Mouse (Mus musculus) stomach, embryonic 15.5 days (tissue): Measurements from ENCODE around the gene Crebbp. TPM values are rescaled to one million over a fixed set of nuclear protein-coding genes. Genes with fewer than 3 reads are reported as not detected.
"Not testable (repeated sequence)": the region's sequence is repeated elsewhere in the genome, so short reads cannot be mapped to it uniquely, and the experiment has no call there.

Source experiments
- ATAC-seq: fragments of 200-750 bp; cut with Nextera tagmentation; 2 replicates; pipeline ENCODE4 v1.8.0; 2017; ENCODE audit warnings: low read depth, moderate number of reproducible peaks, moderate TSS enrichment; ENCODE audit not compliant: insufficient read depth, low FRiP score
- H3K27ac ChIP-seq: fragments of 300-500 bp; sonication (generic); 2 replicates; pipeline ENCODE4 v1.5.1; 2015; ENCODE audit warnings: mild to moderate bottlenecking, inconsistent platforms
- H3K27me3 ChIP-seq: fragments of 300-500 bp; sonication (generic); replicated peaks from 2 replicates; pipeline ENCODE4 v1.6.1; 2015; ENCODE audit warnings: inconsistent platforms
- H3K36me3 ChIP-seq: fragments of 300-500 bp; sonication (generic); 2 replicates; pipeline ENCODE4 v1.6.1; 2015; ENCODE audit warnings: inconsistent platforms
- H3K4me1 ChIP-seq: fragments of 300-500 bp; sonication (generic); 2 replicates; pipeline ENCODE4 v1.6.1; 2015; ENCODE audit warnings: inconsistent platforms
- H3K4me2 ChIP-seq: fragments of 300-500 bp; sonication (generic); 2 replicates; pipeline ENCODE4 v1.6.1; 2015; ENCODE audit warnings: mild to moderate bottlenecking, inconsistent platforms
- H3K4me3 ChIP-seq: fragments of 300-500 bp; sonication (generic); replicated peaks from 2 replicates; pipeline ENCODE4 v1.5.1; 2015; ENCODE audit warnings: inconsistent platforms
- H3K9ac ChIP-seq: fragments of 300-500 bp; sonication (generic); 2 replicates; pipeline ENCODE4 v1.6.1; 2015; ENCODE audit warnings: inconsistent platforms
- H3K9me3 ChIP-seq: fragments of 300-500 bp; sonication (generic); 2 replicates; pipeline ENCODE4 v1.6.1; 2016; ENCODE audit warnings: inconsistent platforms
- WGBS: fragments of 180-500 bp; shearing (Covaris S2); methylation state at CpG from one replicate; pipeline ENCODE4 v1.1.7; 2015; 5-methylcytosine and 5-hydroxymethylcytosine counted together
- polyA plus RNA-seq: library from polyadenylated mRNA; unstranded; fragments of >200 nt; fragmentation: Nextera tagmentation; extraction: Ambion mirVana; gene quantifications from 2 replicates; pipeline ENCODE4 v1.2.1, GENCODE M21; 2015

Crebbp gene
- polyA plus RNA-seq: 28.7 and 30.8 TPM in 2 replicates

GRCm38 (mm10) chr16:4213799-4214551 is at the start of gene Crebbp:
Gene Crebbp (minus strand): TSS chr16:4213997.
- peak within 1 kb of the TSS; percentile 93 for H3K4me3 ChIP-seq
- no peaks in the 10 kb centered on the region for H3K9me3 ChIP-seq
- peak; percentile 91 for ATAC-seq
- H3K4me2 ChIP-seq: peak within 1 kb of the TSS; percentile 87
- H3K27ac ChIP-seq: peak within 1 kb of the TSS; percentile 99
- peaks cover 17% of the 10 kb centered on the region for H3K4me1 ChIP-seq
- no peaks in the 10 kb centered on the region for H3K27me3 ChIP-seq
- WGBS: under 1% methylated on average over 86 of the region's 92 CpGs
- H3K36me3 ChIP-seq: no peaks in the 10 kb centered on the region
- peak within 1 kb of the TSS; percentile 97 for H3K9ac ChIP-seq

DNA sequence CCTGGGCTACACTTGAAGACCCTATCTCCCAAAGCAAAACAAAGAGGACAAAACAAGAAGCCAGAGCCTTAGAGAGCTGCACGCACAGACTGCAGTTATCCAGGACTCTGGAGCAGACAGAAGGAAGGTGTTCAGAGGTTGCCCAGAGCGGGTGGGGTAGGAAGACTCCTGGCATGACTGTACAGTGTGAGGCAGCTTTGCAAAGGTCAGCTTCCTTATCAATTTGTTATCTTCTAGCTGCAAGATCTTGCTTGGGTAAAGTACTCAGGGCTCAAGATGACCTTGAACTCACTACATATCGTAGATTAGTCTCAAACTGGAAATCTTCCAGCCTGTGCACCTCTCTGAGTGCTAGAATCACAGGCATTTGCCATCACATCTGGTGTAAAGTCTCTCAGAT is 49.7 kb upstream of the Crebbp start:
- Histone ChIP-seq H3K27me3 (no peaks in the 10 kb centered on the region), H3K4me3 (no peak overlapping the region), H3K4me1 (peaks cover 7% of the 10 kb centered on the region; the same call in 1 of the 2 replicates), H3K36me3 (no peaks in the 10 kb centered on the region), H3K9me3 (no peaks in the 10 kb centered on the region), H3K27ac (no peak overlapping the region), H3K9ac (no peak overlapping the region), H3K4me2 (no peak overlapping the region)
- WGBS: 67% methylated on average over 3 of the region's 3 CpGs
- no peak for ATAC-seq

GRCm38 (mm10) chr16:4257546-4257945 is 43.7 kb upstream of the Crebbp start:
- no peak overlapping the region for H3K4me3 ChIP-seq
- no peaks in the 10 kb centered on the region for H3K9me3 ChIP-seq
- no peak overlapping the region for H3K9ac ChIP-seq
- H3K27me3 ChIP-seq: no peaks in the 10 kb centered on the region
- no peaks in the 10 kb centered on the region for H3K4me1 ChIP-seq
- no peak for ATAC-seq
- 91% methylated on average over 2 of the region's 2 CpGs for WGBS
- no peak overlapping the region for H3K27ac ChIP-seq
- no peaks in the 10 kb centered on the region for H3K36me3 ChIP-seq
- no peak overlapping the region for H3K4me2 ChIP-seq

- no peak for ATAC-seq
- H3K36me3 ChIP-seq: no peaks in the 10 kb centered on the region
- H3K4me3 ChIP-seq: no peak overlapping the region
- H3K9me3 ChIP-seq: no peaks in the 10 kb centered on the region
- H3K4me1 ChIP-seq: no peaks in the 10 kb centered on the region
- H3K9ac ChIP-seq: no peak overlapping the region
- H3K4me2 ChIP-seq: no peak overlapping the region
- WGBS: 82% methylated on average over 3 of the region's 3 CpGs
- H3K27me3 ChIP-seq: no peaks in the 10 kb centered on the region
- H3K27ac ChIP-seq: no peak overlapping the region
These were observed 35.0 kb upstream of the Crebbp start for GRCm38 (mm10) chr16:4248791-4249190.

- H3K27ac ChIP-seq, H3K27me3 ChIP-seq, H3K4me1 ChIP-seq, H3K9me3 ChIP-seq, ATAC-seq, H3K36me3 ChIP-seq, H3K4me3 ChIP-seq, H3K4me2 ChIP-seq, H3K9ac ChIP-seq: not testable (repeated sequence)
- 88% methylated on average over 1 of the region's 1 CpGs for WGBS
These were observed 31.4 kb upstream of the Crebbp start for GRCm38 (mm10) chr16:4245241-4245640.

DNA sequence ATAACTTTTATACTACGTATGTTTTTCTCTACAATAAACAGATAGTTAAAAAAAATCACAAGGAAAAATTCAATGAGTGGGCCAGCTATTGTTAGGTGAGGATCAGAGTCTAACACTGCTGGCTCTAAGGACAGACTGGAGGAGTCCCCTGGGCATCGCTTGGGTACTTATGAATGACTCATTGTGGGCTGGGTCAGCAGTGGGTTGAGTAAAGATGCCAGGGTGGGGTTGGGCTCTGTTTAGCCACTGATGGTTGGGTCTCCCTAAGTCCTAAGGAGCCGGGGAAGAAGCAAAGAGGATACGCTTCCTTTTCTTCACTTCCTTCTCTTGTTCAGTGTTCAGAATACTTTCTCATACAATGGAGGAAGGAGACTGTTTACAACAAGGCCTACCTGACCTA is 22.3 kb upstream of the Crebbp start:
- Histone ChIP-seq H3K4me1 (no peaks in the 10 kb centered on the region), H3K36me3 (no peaks in the 10 kb centered on the region), H3K27ac (no peak overlapping the region), H3K9me3 (no peaks in the 10 kb centered on the region), H3K27me3 (no peaks in the 10 kb centered on the region), H3K4me3 (no peak overlapping the region), H3K4me2 (no peak overlapping the region), H3K9ac (no peak overlapping the region)
- WGBS: 71% methylated on average over 4 of the region's 4 CpGs
- no peak for ATAC-seq

GRCm38 (mm10) chr16:4235587-4235986 is 21.8 kb upstream of the Crebbp start:
- Histone ChIP-seq H3K9ac (no peak overlapping the region), H3K4me2 (no peak overlapping the region), H3K4me3 (no peak overlapping the region), H3K36me3 (no peaks in the 10 kb centered on the region), H3K4me1 (no peaks in the 10 kb centered on the region), H3K27me3 (no peaks in the 10 kb centered on the region), H3K9me3 (no peaks in the 10 kb centered on the region), H3K27ac (no peak overlapping the region)
- ATAC-seq: no peak

GRCm38 (mm10) chr16:4225841-4226240 is 12.0 kb upstream of the Crebbp start:
- ATAC-seq: no peak
- no peaks in the 10 kb centered on the region for H3K27me3 ChIP-seq
- H3K27ac ChIP-seq: no peak overlapping the region
- H3K9me3 ChIP-seq: no peaks in the 10 kb centered on the region
- no peaks in the 10 kb centered on the region for H3K36me3 ChIP-seq
- 92% methylated on average over 2 of the region's 2 CpGs for WGBS
- H3K4me1 ChIP-seq: no peaks in the 10 kb centered on the region
- H3K9ac ChIP-seq: no peak overlapping the region
- no peak overlapping the region for H3K4me3 ChIP-seq
- no peak overlapping the region for H3K4me2 ChIP-seq

DNA sequence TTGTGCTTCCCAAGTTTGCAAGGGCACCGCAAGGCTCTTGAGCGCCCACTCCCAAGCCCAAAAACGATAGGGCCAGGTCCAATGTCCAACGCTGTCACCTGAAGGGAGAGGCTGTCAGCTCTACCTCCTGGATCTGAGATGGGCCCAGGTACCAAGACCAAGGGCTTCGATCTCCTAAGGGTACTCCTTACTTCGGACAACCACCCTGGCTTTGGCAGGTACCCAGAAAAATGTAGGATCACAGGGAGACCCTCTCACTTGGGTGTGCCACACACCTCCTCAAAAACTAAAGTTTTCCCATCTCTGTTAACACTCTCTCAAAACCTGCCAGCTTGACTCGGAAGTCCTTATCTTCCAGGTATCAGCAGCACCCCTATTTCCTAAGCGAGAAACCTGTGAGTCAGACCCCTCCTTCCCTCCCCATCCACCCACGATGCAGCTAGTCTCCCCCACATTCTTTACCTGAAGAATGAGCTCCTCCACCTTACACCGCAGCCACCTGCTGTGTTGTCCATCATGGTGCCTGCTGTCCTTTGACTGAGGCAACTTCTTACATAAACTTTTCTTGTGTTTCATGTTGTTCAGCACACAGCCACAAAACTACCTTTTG is 939 bp upstream of the Crebbp start:
- no peaks in the 10 kb centered on the region for H3K9me3 ChIP-seq
- no peak for ATAC-seq
- 39% methylated on average over 10 of the region's 10 CpGs for WGBS
- peak overlapping the region; percentile 87 for H3K4me2 ChIP-seq
- peak overlapping the region; percentile 93 for H3K4me3 ChIP-seq
- no peaks in the 10 kb centered on the region for H3K27me3 ChIP-seq
- peak overlapping the region; percentile 75 for H3K9ac ChIP-seq
- no peaks in the 10 kb centered on the region for H3K36me3 ChIP-seq
- H3K4me1 ChIP-seq: peaks cover 15% of the 10 kb centered on the region
- H3K27ac ChIP-seq: no peak overlapping the region

GRCm38 (mm10) chr16:4212963-4213798 is 616 bp downstream of the Crebbp start:
- Histone ChIP-seq H3K4me1 (peaks cover 17% of the 10 kb centered on the region), H3K4me3 (peak overlapping the region; percentile 93), H3K4me2 (peak overlapping the region; percentile 66), H3K36me3 (no peaks in the 10 kb centered on the region), H3K27ac (peak overlapping the region; percentile 99), H3K9me3 (no peaks in the 10 kb centered on the region), H3K27me3 (no peaks in the 10 kb centered on the region), H3K9ac (peak overlapping the region; percentile 97)
- peak; percentile 61; the same call in 1 of the 2 replicates for ATAC-seq
- WGBS: under 1% methylated on average over 89 of the region's 128 CpGs

GRCm38 (mm10) chr16:4212167-4212962 is 1.4 kb downstream of the Crebbp start:
- peak overlapping the region; percentile 66 for H3K4me2 ChIP-seq
- WGBS: 2% methylated on average over 23 of the region's 23 CpGs
- peak overlapping the region; percentile 93 for H3K4me3 ChIP-seq
- H3K4me1 ChIP-seq: peaks cover 17% of the 10 kb centered on the region
- peak overlapping the region; percentile 97; the same call in 1 of the 2 replicates for H3K9ac ChIP-seq
- H3K27ac ChIP-seq: peak overlapping the region; percentile 99; the same call in 1 of the 2 replicates
- H3K9me3 ChIP-seq: no peaks in the 10 kb centered on the region
- H3K27me3 ChIP-seq: no peaks in the 10 kb centered on the region
- no peaks in the 10 kb centered on the region for H3K36me3 ChIP-seq
- ATAC-seq: no peak
